Comparison of ENCODE assay signal across 31 mouse cellular contexts in genomic region chr3:139095894-139096293, GRCm38 (mm10).
"Had no signal": no experiment of that assay in that cellular context is flagged by ENCODE, and none has a peak within 500 bp of the region (broad histone marks: within the 10 kb centered on the region; RNA-seq: fewer than 3 reads in every experiment).

No protein-coding gene starts in this region.

- ATAC-seq: liver, embryonic 12.5 days; liver, postnatal 0 days; lung, postnatal 0 days; midbrain, embryonic 15.5 days; midbrain, embryonic 16.5 days had no signal

- H3K36me3 ChIP-seq: limb, embryonic 10.5 days; limb, embryonic 12.5 days; limb, embryonic 13.5 days; limb, embryonic 15.5 days; liver, embryonic 12.5 days; liver, embryonic 13.5 days; liver, embryonic 15.5 days; lung, embryonic 15.5 days; midbrain, embryonic 10.5 days; midbrain, embryonic 12.5 days; midbrain, embryonic 15.5 days; neural tube, embryonic 12.5 days had no signal

- H3K4me2 ChIP-seq: limb, embryonic 12.5 days; limb, embryonic 13.5 days; limb, embryonic 15.5 days; liver, embryonic 11.5 days; liver, embryonic 12.5 days; liver, embryonic 13.5 days; liver, embryonic 15.5 days; lung, embryonic 14.5 days; lung, embryonic 15.5 days; midbrain, embryonic 11.5 days; midbrain, embryonic 12.5 days; midbrain, embryonic 15.5 days; neural tube, embryonic 12.5 days had no signal

- H3K27ac ChIP-seq: limb, embryonic 10.5 days; limb, embryonic 12.5 days; limb, embryonic 13.5 days; limb, embryonic 15.5 days; liver, embryonic 12.5 days; liver, embryonic 13.5 days; liver, embryonic 14.5 days; liver, embryonic 15.5 days; lung, embryonic 15.5 days; macrophage; midbrain, embryonic 10.5 days; midbrain, embryonic 12.5 days; midbrain, embryonic 15.5 days; neural tube, embryonic 12.5 days had no signal

- H3K4me3 ChIP-seq: limb, embryonic 10.5 days; limb, embryonic 12.5 days; limb, embryonic 13.5 days; limb, embryonic 15.5 days; liver, embryonic 12.5 days; liver, embryonic 13.5 days; liver, embryonic 15.5 days; lung, embryonic 15.5 days; megakaryocyte, embryonic 14.5 days; midbrain, embryonic 10.5 days; midbrain, embryonic 12.5 days; midbrain, embryonic 15.5 days; myocyte; neural tube, embryonic 12.5 days had no signal

- DNase-seq: left cerebral cortex, postnatal 4 days; liver; liver, embryonic 13.5 days; liver, postnatal 0 days; lung, adult 18-20 months; lung, adult 2 months; lung, embryonic 14.5 days; lung, postnatal 10 days; lung, postnatal 14 days; lung, postnatal 36 days; lung, postnatal 4 days; midbrain, embryonic 14.5 days had no signal

- H3K4me1 ChIP-seq: limb, embryonic 10.5 days; limb, embryonic 12.5 days; limb, embryonic 13.5 days; limb, embryonic 15.5 days; liver, embryonic 12.5 days; liver, embryonic 13.5 days; liver, embryonic 15.5 days; lung, embryonic 15.5 days; megakaryocyte, embryonic 14.5 days; midbrain, embryonic 10.5 days; midbrain, embryonic 12.5 days; midbrain, embryonic 15.5 days; neural tube, embryonic 12.5 days had no signal

- H3K9me3 ChIP-seq: limb, embryonic 10.5 days; limb, embryonic 15.5 days; liver, embryonic 12.5 days; liver, embryonic 13.5 days; liver, embryonic 15.5 days; lung, embryonic 15.5 days; midbrain, embryonic 10.5 days; midbrain, embryonic 12.5 days; midbrain, embryonic 15.5 days; neural tube, embryonic 12.5 days had no signal

- H3K27me3 ChIP-seq: limb, embryonic 12.5 days; limb, embryonic 13.5 days; limb, embryonic 15.5 days; liver, embryonic 12.5 days; liver, embryonic 13.5 days; liver, embryonic 15.5 days; lung, embryonic 15.5 days; megakaryocyte, embryonic 14.5 days; midbrain, embryonic 12.5 days; midbrain, embryonic 15.5 days; neural tube, embryonic 12.5 days had no signal

- H3K9ac ChIP-seq: limb, embryonic 12.5 days; limb, embryonic 13.5 days; limb, embryonic 15.5 days; liver, embryonic 12.5 days; liver, embryonic 13.5 days; liver, embryonic 14.5 days; liver, embryonic 15.5 days; liver, postnatal 0 days; lung, embryonic 14.5 days; lung, embryonic 15.5 days; midbrain, embryonic 12.5 days; midbrain, embryonic 15.5 days; neural tube, embryonic 12.5 days had no signal
